Mouse (Mus musculus) limb, embryonic 15.5 days (tissue): Measurements from ENCODE around the gene Fbxl13. TPM values are rescaled to one million over a fixed set of nuclear protein-coding genes. Genes with fewer than 3 reads are reported as not detected.

ENCODE experiments used
- ATAC-seq: fragments of 200-750 bp; cut with Nextera tagmentation; 2 replicates; pipeline ENCODE4 v1.8.0; 2017; ENCODE audit warnings: low read depth, moderate TSS enrichment; ENCODE audit not compliant: insufficient number of reproducible peaks, low FRiP score, low TSS enrichment
- H3K27ac ChIP-seq: fragments of 300-500 bp; sonication (generic); 2 replicates; pipeline ENCODE4 v1.5.1; 2015; ENCODE audit warnings: moderate library complexity, mild to moderate bottlenecking, inconsistent platforms
- H3K27me3 ChIP-seq: fragments of 300-500 bp; sonication (generic); 2 replicates; pipeline ENCODE4 v1.6.1; 2015; ENCODE audit warnings: inconsistent platforms
- H3K36me3 ChIP-seq: fragments of 300-500 bp; sonication (generic); 2 replicates; pipeline ENCODE4 v1.6.1; 2015; ENCODE audit warnings: inconsistent platforms
- H3K4me1 ChIP-seq: fragments of 300-500 bp; sonication (generic); 2 replicates; pipeline ENCODE4 v1.6.1; 2015; ENCODE audit warnings: inconsistent platforms
- H3K4me2 ChIP-seq: fragments of 300-500 bp; sonication (generic); 2 replicates; pipeline ENCODE4 v1.6.1; 2015; ENCODE audit warnings: mild to moderate bottlenecking, inconsistent platforms
- H3K4me3 ChIP-seq: fragments of 300-500 bp; sonication (generic); 2 replicates; pipeline ENCODE4 v1.5.1; 2015; ENCODE audit warnings: mild to moderate bottlenecking, inconsistent platforms
- H3K9ac ChIP-seq: fragments of 300-500 bp; sonication (generic); 2 replicates; pipeline ENCODE4 v1.6.1; 2015; ENCODE audit warnings: inconsistent platforms
- H3K9me3 ChIP-seq: fragments of 300-500 bp; sonication (generic); 2 replicates; pipeline ENCODE4 v1.6.1; 2016; ENCODE audit warnings: inconsistent platforms
- WGBS: fragments of 180-500 bp; shearing (Covaris S2); methylation state at CpG from one replicate; pipeline ENCODE4 v1.1.7; 2015; 5-methylcytosine and 5-hydroxymethylcytosine counted together
- polyA plus RNA-seq: library from polyadenylated mRNA; unstranded; fragments of >200 nt; fragmentation: Nextera tagmentation; extraction: Ambion mirVana; gene quantifications from 2 replicates; pipeline ENCODE4 v1.2.1, GENCODE M21; 2015

The Fbxl13 gene
- polyA plus RNA-seq, 1 experiment from 2014 or later: not detected

- H3K9me3 ChIP-seq: no peaks in the 10 kb centered on the region
- no peak for ATAC-seq
- H3K4me2 ChIP-seq: no peak overlapping the region
- H3K4me1 ChIP-seq: peaks cover 3% of the 10 kb centered on the region; the same call in 1 of the 2 replicates
- H3K27ac ChIP-seq: no peak overlapping the region
- H3K36me3 ChIP-seq: 0 out of 2 replicates have a peak, but pooled peaks cover 6% of the 10 kb centered on the region
- WGBS: 63% methylated on average over 12 of the region's 12 CpGs
- H3K4me3 ChIP-seq: no peak overlapping the region
- no peaks in the 10 kb centered on the region for H3K27me3 ChIP-seq
- H3K9ac ChIP-seq: no peak overlapping the region
Measured at GRCm38 (mm10) chr5:21675019-21675418, 29.6 kb upstream of the Fbxl13 start.

- Histone ChIP-seq H3K9ac (no peak overlapping the region), H3K27ac (no peak overlapping the region), H3K4me2 (no peak overlapping the region), H3K9me3 (no peaks in the 10 kb centered on the region), H3K36me3 (0 out of 2 replicates have a peak, but pooled peaks cover 6% of the 10 kb centered on the region), H3K27me3 (no peaks in the 10 kb centered on the region), H3K4me3 (no peak overlapping the region), H3K4me1 (peaks cover 3% of the 10 kb centered on the region; the same call in 1 of the 2 replicates)
- no peak for ATAC-seq
- 64% methylated on average over 9 of the region's 9 CpGs for WGBS
Measured at GRCm38 (mm10) chr5:21673742-21674141, 28.3 kb upstream of the Fbxl13 start.

GRCm38 (mm10) chr5:21672812-21673635 lies 27.6 kb upstream of the Fbxl13 start:
- no peak for ATAC-seq
- 0 out of 2 replicates have a peak overlapping the region, but pooled peaks have one; percentile 26 for H3K4me2 ChIP-seq
- H3K9me3 ChIP-seq: no peaks in the 10 kb centered on the region
- H3K4me3 ChIP-seq: peak overlapping the region; percentile 15; the same call in 1 of the 2 replicates
- no peaks in the 10 kb centered on the region for H3K27me3 ChIP-seq
- H3K27ac ChIP-seq: no peak overlapping the region
- H3K36me3 ChIP-seq: 0 out of 2 replicates have a peak, but pooled peaks cover 6% of the 10 kb centered on the region
- H3K4me1 ChIP-seq: peaks cover 3% of the 10 kb centered on the region; the same call in 1 of the 2 replicates
- no peak overlapping the region for H3K9ac ChIP-seq
- WGBS: 43% methylated on average over 23 of the region's 23 CpGs

- H3K4me3 ChIP-seq: no peak overlapping the region
- H3K27ac ChIP-seq: no peak overlapping the region
- H3K4me1 ChIP-seq: peaks cover 3% of the 10 kb centered on the region; the same call in 1 of the 2 replicates
- H3K9ac ChIP-seq: no peak overlapping the region
- H3K9me3 ChIP-seq: no peaks in the 10 kb centered on the region
- H3K4me2 ChIP-seq: no peak overlapping the region
- H3K27me3 ChIP-seq: no peaks in the 10 kb centered on the region
- no peaks in the 10 kb centered on the region for H3K36me3 ChIP-seq
- WGBS: 78% methylated on average over 2 of the region's 2 CpGs
- no peak for ATAC-seq
Measured at GRCm38 (mm10) chr5:21669307-21669706, 23.9 kb upstream of the Fbxl13 start.

GRCm38 (mm10) chr5:21667191-21668137 lies 22.0 kb upstream of the Fbxl13 start:
- no peaks in the 10 kb centered on the region for H3K9me3 ChIP-seq
- H3K36me3 ChIP-seq: peaks cover 8% of the 10 kb centered on the region
- no peak overlapping the region for H3K27ac ChIP-seq
- ATAC-seq: no peak
- no peak overlapping the region for H3K4me3 ChIP-seq
- no peak overlapping the region for H3K4me2 ChIP-seq
- H3K27me3 ChIP-seq: no peaks in the 10 kb centered on the region
- no peak overlapping the region for H3K9ac ChIP-seq
- H3K4me1 ChIP-seq: no peaks in the 10 kb centered on the region
- 42% methylated on average over 8 of the region's 8 CpGs for WGBS

GRCm38 (mm10) chr5:21663081-21663480 lies 17.6 kb upstream of the Fbxl13 start:
- Histone ChIP-seq H3K4me1 (no peaks in the 10 kb centered on the region), H3K27ac (no peak overlapping the region), H3K4me2 (no peak overlapping the region), H3K9ac (no peak overlapping the region), H3K9me3 (no peaks in the 10 kb centered on the region), H3K27me3 (no peaks in the 10 kb centered on the region), H3K4me3 (no peak overlapping the region), H3K36me3 (peaks cover 33% of the 10 kb centered on the region)
- no peak for ATAC-seq
- WGBS: 90% methylated on average over 11 of the region's 11 CpGs

- Histone ChIP-seq H3K4me3 (no peak overlapping the region), H3K9ac (no peak overlapping the region), H3K27ac (no peak overlapping the region), H3K4me2 (no peak overlapping the region), H3K9me3 (no peaks in the 10 kb centered on the region), H3K27me3 (no peaks in the 10 kb centered on the region), H3K4me1 (no peaks in the 10 kb centered on the region), H3K36me3 (peaks cover 39% of the 10 kb centered on the region)
- WGBS: 93% methylated on average over 6 of the region's 6 CpGs
- no peak for ATAC-seq
Measured at GRCm38 (mm10) chr5:21660850-21661249, 15.4 kb upstream of the Fbxl13 start.

GRCm38 (mm10) chr5:21658623-21659395 lies 13.4 kb upstream of the Fbxl13 start:
- Histone ChIP-seq H3K36me3 (peaks cover 41% of the 10 kb centered on the region), H3K4me3 (no peak overlapping the region), H3K27ac (no peak overlapping the region), H3K4me2 (no peak overlapping the region), H3K4me1 (no peaks in the 10 kb centered on the region), H3K9me3 (no peaks in the 10 kb centered on the region), H3K9ac (no peak overlapping the region), H3K27me3 (no peaks in the 10 kb centered on the region)
- 52% methylated on average over 11 of the region's 11 CpGs for WGBS
- ATAC-seq: no peak

GRCm38 (mm10) chr5:21658038-21658437 lies 12.6 kb upstream of the Fbxl13 start:
- Histone ChIP-seq H3K9ac (no peak overlapping the region), H3K27ac (no peak overlapping the region), H3K9me3 (no peaks in the 10 kb centered on the region), H3K4me3 (no peak overlapping the region), H3K36me3 (peaks cover 48% of the 10 kb centered on the region), H3K27me3 (no peaks in the 10 kb centered on the region), H3K4me2 (no peak overlapping the region), H3K4me1 (no peaks in the 10 kb centered on the region)
- WGBS: 92% methylated on average over 6 of the region's 6 CpGs
- no peak for ATAC-seq

- WGBS: 93% methylated on average over 9 of the region's 9 CpGs
- ATAC-seq: no peak
- H3K27me3 ChIP-seq: no peaks in the 10 kb centered on the region
- peaks cover 52% of the 10 kb centered on the region for H3K36me3 ChIP-seq
- H3K9me3 ChIP-seq: no peaks in the 10 kb centered on the region
- H3K4me3 ChIP-seq: no peak overlapping the region
- no peak overlapping the region for H3K9ac ChIP-seq
- no peak overlapping the region for H3K4me2 ChIP-seq
- no peak overlapping the region for H3K27ac ChIP-seq
- H3K4me1 ChIP-seq: no peaks in the 10 kb centered on the region
Measured at GRCm38 (mm10) chr5:21656912-21657311, 11.5 kb upstream of the Fbxl13 start.

GRCm38 (mm10) chr5:21651885-21652612 lies 6.6 kb upstream of the Fbxl13 start:
- Histone ChIP-seq H3K36me3 (peaks cover 60% of the 10 kb centered on the region), H3K4me2 (no peak overlapping the region), H3K9ac (no peak overlapping the region), H3K27ac (no peak overlapping the region), H3K4me3 (no peak overlapping the region), H3K27me3 (no peaks in the 10 kb centered on the region), H3K9me3 (no peaks in the 10 kb centered on the region), H3K4me1 (peaks cover 7% of the 10 kb centered on the region; the same call in 1 of the 2 replicates)
- no peak for ATAC-seq
- 63% methylated on average over 7 of the region's 7 CpGs for WGBS
